Mouse (Mus musculus) MEL-GATA-1-ER (cell line): Measurements from ENCODE around the gene Tap2.
A peak's percentile ranks its signal among the peaks of the same experiment; 100 is the strongest.

Experiments used
- DNase-seq: peaks from one replicate; pipeline ENCODE4 v3.0.0-alpha.2; 2012; ENCODE audit warnings: low read depth; ENCODE audit errors: extremely low read depth

Tap2 gene

DNA sequence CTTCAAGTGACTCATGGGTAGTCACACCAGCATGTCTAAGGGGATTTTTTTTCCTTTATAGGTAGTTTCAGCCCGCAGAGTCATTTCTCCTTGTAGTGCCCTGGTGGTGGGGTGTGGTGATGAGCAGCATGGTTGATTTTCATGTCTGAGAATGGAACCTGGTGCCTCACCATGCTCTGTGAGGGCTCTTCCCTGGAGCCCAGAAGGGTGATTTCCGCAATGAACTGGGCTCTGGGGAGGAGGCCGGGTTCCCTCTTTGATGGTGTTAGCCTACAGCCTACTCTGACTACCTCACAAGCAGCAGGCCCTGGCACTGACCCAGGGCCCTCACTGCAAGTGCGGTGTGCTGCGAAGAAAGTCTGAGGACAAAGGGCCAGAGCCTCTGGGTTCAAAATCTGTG is at the start of gene Tap2:
Gene Tap2 (plus strand): TSS at position 84 of the 400 bp plus-strand sequence.
- DNase-seq = no peak

DNA sequence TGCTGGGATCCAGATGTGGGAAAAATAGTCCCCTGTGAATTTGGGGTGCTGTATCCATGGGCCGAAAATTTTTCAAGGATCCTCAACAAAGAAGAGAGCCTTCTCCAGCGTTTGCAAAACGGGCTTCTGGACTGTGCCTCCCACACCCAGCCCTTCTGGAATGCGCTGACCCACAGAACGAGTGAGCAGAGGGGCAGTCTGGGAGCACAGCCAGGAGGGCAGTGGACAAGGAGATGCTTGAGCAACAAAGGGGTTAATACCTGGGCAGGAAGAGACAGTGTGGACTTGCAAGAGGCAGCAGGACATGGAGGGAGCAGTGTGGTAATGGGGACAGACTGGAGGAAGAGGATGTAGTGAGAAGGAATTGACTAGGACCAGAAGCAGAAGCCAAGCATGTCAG is 47.8 kb upstream of the Tap2 start:
- DNase-seq = no peak

- no peak for DNase-seq
Measured at GRCm38 (mm10) chr17:34164202-34164895, 39.0 kb upstream of the Tap2 start.

DNA sequence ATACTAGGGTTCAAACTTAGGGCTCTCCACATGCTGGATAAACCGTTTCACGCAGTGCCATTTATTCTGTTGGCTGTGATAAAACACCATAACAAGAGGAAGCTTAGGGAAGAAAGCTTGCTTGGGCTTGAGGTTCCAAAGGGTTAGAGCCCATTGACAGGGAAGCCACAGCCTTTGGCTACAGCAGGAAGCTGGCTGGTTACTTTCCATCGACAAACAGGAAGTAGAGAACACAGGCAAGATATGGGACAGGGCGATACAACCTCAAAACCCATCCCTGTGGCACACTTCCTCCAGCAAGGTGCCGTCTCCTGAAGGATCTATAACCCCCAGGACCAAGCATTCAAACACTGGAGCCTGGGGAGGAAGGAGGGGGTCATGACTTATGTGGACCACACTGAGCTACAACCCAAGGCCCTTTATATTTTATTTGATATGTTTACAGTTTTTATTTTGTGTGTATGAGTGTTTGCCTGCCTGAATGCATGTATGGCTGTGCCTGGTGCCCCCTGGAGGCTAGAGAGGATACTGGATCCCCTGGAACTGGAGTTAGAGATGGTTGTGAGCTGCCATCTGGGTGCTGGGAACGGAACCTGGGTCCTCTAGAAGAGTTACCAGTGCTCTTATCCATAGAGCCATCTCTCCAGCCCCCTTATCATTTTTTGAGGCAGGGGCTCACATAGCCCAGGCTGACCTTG is 38.1 kb upstream of the Tap2 start:
- DNase-seq = peak; percentile 79

GRCm38 (mm10) chr17:34169279-34169678 is 34.0 kb upstream of the Tap2 start:
- DNase-seq = no peak

DNA sequence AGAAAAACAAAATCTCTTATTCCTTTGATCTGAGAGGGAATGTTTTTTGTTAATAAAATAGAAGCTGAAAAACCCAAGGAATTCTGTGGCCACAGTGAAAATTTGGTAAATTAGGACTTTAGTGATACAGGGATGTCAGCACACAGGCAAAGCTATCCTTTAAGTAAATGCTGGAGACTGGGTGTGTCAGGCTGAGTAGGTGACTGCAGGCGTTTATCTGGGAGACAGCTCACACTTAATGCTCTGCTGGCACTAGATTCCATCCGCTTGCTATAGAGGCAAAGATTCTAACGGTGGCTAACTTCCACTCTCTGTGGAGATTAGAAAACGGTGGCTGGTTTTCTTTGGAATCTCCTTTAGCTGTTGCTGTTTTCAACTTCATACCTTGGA is 32.8 kb upstream of the Tap2 start:
- DNase-seq = no peak

- DNase-seq = peak; percentile 87
Measured at GRCm38 (mm10) chr17:34170877-34171498, 32.3 kb upstream of the Tap2 start.

DNA sequence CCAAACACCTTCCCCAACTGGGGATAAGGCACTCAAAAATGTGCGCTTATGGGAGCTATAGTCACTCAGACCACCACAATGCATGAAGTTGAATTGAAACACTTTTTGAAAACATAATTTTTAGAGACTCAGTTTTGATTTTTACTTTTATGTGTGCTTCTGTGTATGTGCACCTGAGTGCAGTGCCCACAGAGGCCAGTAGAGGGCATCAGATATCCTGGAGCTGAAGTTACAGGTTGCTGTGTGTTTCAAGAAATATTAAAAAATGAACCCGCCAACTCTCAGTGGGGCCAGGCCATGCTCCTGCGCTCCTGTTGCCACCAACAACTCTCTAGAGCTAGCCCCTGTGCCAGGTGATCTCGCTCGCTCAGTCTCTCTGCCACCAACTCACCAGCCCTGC is 30.8 kb upstream of the Tap2 start:
- DNase-seq = no peak

DNA sequence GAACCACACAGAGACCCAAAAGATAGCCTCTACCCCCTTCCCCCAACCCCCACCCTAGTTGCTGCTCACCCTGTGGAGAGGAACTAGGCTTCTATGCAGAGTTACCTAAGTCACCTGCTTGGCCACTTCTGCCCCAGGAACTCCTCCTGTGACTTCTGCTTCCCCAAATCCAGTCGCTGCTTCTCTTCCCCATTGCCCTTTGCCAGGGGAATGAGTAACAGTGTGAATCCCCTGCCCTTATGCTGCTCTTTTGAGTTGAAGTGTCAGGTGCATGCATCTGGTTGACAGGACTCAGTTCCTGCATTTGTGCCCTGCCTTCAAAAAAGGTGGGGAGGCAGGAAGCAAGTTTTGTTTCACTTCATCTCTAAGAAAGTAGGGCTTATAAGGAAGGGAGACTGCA is 29.3 kb upstream of the Tap2 start:
- no peak for DNase-seq

DNA sequence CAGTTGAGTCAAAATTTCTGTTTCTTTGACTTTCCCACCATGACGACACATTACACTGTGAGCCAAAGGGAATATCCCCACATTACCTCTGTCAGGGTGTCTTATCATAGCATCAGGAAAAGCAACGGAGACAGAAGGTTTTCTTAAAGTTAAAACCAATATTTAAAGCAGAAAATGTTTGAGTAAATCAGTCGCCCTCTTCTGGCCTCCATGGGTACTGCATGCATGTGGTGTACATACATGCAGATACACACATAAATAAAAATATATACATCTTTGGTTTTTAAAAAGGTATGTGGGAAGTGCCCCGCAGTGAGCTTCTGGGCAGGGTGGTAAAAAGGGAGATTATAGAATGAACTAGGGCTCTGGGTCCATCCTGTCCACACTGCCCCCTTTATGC is 26.1 kb upstream of the Tap2 start:
- DNase-seq = no peak

GRCm38 (mm10) chr17:34179019-34179418 is 24.3 kb upstream of the Tap2 start:
- no peak for DNase-seq

DNA sequence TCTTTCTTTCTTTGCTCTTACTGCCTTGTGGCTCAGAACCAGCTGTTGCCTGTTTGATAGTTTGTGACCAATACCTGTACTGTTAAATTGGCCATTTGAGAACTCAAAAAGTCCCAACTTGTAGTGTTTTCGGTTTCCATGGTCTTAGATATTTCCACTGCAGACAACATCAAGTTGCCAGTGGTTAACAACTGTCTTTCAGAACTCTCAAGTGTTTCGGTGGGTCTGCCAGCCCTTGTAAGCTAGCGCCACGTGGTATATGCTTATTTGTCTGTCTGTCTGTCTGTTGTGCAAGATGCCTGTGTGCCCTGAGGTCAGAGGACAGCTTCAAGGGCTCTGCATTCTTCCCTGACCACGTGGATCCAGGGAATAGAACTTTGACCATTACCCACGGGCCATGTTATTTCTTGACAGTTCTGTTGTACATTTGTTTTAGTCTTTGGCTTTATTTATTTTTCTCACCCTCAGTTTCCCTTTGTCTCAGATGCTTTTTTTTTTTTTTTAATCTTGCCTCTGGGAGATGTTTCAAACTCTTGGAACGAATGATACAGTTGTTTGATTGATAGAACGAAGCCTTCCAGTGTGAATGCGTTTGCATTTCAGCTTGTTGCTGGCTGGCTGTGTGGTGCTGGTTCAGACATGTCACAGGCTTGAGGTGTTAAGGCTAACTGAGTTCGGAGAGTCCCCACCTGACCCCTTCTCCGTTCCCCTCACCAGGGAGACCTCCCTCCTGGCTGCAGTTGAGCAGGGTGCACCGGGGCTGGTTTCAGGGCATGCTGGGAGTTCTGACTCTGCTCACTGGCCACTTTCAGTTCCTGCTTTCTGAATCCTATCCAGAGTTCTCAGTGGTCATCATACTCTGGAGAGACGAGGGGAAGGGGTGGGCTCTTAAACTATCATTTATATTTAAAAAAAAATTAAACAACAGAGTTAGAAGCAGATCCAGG is 23.1 kb upstream of the Tap2 start:
- DNase-seq = no peak

DNA sequence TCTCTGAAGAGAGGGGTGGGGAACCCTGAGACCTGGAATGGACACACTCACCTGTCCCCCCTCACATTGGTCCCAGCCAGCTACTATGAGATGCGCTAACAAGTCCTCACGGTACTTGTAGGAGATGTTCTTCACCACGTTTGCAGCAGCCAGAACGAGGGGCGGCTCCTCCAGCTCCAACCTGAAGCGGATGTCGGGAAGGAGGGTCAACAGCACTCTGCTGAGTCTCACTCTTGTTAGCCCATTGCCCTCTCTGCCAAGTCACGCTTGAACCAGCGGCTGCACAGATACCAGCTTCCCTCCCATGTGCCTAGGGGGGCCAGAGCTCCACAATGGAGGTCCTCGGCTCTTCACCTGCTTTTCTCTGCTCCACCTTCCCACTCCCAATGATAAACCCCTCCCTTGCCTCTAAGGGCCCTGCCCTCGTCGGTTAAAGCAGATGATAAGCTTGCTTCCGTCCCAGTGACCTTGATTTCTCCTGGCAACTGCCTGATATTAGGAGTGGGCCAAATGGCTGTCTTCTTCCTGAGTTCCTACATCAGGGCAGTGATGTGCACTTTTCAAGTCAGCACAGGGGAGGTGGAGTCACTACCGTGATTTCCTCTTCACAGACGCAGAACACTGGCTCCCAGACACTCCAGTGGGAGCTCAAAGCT is 19.6 kb upstream of the Tap2 start:
- no peak for DNase-seq

- DNase-seq = no peak
Measured at GRCm38 (mm10) chr17:34185526-34185925, 17.8 kb upstream of the Tap2 start.

GRCm38 (mm10) chr17:34186885-34187260 is 16.5 kb upstream of the Tap2 start:
- DNase-seq = no peak

GRCm38 (mm10) chr17:34187261-34187916 is 15.9 kb upstream of the Tap2 start, which contains the start of the genes Tap1 and Psmb9:
TSS of gene Tap1 (plus strand) at chr17:34187553.
TSS of gene Psmb9 (minus strand) at chr17:34187764.
- peak; percentile 80 for DNase-seq

- no peak for DNase-seq
Measured at GRCm38 (mm10) chr17:34188010-34188409, 15.3 kb upstream of the Tap2 start.

DNA sequence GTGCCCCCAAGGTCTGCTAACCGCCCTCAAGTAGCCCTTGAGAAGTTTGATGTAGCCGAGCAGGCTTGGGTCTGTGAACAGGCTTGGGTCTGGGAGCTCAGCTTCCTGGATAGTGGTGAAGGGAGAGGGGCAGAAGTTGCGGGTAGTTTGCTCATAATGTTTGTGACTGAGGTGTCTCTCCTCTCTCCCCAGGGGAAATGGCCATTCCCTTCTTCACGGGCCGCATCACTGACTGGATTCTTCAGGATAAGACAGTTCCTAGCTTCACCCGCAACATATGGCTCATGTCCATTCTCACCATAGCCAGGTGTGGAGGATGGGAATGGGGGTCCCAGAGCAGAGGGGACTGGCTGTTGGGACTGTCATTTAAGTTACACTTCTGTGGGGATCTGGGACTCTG is 14.3 kb upstream of the Tap2 start:
- no peak for DNase-seq

GRCm38 (mm10) chr17:34192852-34193251 is 10.5 kb upstream of the Tap2 start:
- DNase-seq = no peak

DNA sequence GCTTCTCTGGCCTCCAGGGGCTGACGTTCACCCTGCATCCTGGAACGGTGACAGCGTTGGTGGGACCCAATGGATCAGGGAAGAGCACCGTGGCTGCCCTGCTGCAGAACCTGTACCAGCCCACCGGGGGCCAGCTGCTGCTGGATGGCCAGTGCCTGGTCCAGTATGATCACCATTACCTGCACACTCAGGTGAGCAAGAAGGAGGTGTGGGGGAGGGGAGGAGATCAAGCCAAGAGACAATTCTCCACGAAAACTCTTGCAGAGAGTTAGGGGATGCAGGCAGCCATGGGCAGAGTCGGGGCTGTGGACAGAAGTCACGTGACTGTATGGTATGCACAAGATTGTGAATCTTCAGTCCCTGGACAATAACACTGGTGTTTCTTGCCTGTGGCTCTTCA is 9.9 kb upstream of the Tap2 start:
- no peak for DNase-seq
